Mouse (Mus musculus): Measurements from ENCODE around the gene Sorl1.

Gene Sorl1

DNA sequence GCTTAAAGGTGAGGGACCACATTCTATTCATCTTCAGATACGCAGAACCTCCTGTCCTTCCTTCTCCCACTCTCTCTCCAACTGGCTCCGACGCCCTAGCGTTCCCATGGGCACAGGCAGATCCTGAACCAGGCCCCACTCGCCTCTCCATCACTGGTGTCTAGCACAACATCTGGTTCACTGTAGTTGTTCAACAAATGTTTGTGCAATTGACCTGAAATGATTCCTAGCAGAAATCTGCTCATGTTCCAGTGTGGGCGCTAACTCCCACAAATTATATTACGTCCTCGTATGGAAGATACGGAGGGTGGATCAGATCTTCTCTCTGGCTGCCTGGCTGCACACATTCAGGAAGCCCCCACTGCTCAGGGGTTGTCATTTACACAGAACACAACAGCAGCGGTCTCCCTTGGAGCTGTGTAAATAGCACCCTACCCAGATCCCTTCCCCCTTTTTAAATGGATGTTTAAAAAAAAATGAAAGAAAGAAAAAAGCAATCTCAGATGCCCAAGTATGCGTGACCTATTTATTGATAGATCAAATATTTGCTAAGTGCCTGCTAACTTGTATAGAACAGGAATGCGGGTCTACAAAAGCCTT, 70.4 kb downstream of the Sorl1 start:
- no peak for DNase-seq (ENCODE audit: low read depth)

DNA sequence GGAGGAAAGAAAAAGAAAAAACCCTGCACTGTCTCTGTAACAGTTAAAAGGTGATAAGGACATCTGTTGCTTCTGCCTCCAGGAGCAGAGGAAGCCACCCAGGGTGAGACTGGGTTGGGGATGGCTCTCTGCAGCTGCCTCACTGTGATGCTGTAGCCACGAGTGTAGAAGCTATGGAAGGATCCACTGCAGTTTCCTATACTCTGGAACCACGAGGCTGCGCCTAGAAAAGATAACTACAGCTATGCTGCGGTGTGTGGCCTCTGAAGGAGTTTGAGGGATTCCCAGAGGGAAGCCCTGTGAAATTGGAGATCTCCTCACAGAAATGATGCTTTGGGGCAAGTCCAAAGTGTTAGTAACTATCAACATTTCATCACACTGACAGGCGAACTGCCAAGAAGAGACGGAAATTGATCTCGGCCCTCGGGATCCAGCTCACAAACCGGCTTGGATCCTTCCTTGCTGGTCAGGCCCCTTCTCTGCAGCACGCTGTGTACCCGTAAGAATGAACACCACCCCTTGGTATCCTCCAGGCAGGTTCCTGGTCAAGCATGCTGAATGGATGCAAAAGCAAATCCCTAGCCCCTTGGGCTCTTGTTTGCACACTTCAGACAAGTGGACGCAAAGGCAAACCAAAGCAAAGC, 71.3 kb downstream of the Sorl1 start:
- DNase-seq (ENCODE audit: low read depth), result no peak

- no peak for DNase-seq (ENCODE audit: low read depth)
Observed at GRCm38 (mm10) chr9:42048542-42048941, 75.6 kb downstream of the Sorl1 start.

DNA sequence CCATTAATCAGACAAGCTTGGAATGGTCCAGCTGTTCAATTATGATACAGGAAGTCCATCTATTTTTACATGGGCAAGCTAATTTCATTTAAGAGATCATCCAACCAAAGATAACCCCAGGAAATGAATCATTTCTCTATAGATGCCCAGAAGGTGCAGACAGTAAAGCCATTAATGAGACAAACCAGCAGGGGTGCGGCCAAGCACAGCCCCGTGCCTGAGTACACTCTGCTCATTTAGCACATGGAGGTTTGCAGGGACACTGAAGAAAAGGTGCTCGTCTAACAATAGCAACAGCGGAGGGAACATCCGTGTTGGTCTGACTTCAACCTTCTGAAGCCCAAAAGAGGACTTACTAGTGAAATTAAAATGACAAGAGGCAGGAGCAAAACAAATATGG, 76.3 kb downstream of the Sorl1 start:
- no peak for DNase-seq (ENCODE audit: low read depth)

GRCm38 (mm10) chr9:42046248-42046647, 77.8 kb downstream of the Sorl1 start:
- DNase-seq (ENCODE audit: low read depth), result no peak

DNA sequence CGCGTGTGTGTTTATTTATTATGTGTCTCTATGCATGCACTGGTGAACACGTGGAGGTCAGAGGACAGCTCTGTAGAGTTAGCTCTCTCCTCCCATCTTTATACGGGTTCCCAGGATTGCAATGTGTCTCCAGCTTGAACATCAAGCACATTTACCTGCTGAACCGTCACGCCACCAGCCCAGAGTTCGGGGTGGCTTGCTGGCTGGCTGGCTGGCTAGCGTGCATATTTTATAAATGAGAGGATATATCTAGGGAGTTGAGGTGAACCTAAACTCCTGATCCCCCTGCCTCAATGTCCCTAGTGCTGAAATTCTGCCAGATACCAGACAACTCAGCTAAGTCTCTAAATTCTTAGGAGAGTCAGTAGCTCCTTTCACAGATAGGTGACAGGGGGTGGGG, 79.4 kb downstream of the Sorl1 start:
- DNase-seq (ENCODE audit: low read depth), result no peak

GRCm38 (mm10) chr9:42043934-42044333, 80.2 kb downstream of the Sorl1 start:
- DNase-seq (ENCODE audit: low read depth), result no peak

GRCm38 (mm10) chr9:42039000-42039992, 84.8 kb downstream of the Sorl1 start:
- DNase-seq (ENCODE audit: low read depth), result no peak

- no peak for DNase-seq (ENCODE audit: low read depth)
Observed at GRCm38 (mm10) chr9:42036885-42037284, 87.2 kb downstream of the Sorl1 start.

- peak; percentile 53 for DNase-seq (ENCODE audit: low read depth)
Observed at GRCm38 (mm10) chr9:42035995-42036394, 88.1 kb downstream of the Sorl1 start.

- DNase-seq (ENCODE audit: low read depth), result no peak
Observed at GRCm38 (mm10) chr9:42035213-42035765, 88.8 kb downstream of the Sorl1 start.

DNA sequence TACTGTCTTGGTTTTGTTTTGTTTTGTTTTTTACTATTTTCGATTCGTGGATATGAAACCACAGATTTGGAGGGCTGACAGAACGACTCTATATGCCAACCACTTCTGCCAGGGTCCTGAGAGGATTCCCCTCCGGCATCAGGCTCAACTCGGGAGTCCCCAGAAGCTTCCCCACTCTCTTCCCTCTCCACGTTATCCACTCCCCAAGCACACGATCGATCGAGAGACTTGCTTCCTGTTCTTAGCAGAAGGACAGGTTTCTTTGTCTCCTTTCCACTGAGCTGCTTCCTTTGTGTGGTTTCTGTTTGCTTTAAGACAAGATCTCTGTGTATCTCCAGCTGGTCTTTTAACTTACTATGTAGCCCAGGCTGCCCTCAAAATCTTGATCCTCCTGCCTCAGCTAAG, 90.0 kb downstream of the Sorl1 start:
- peak; percentile 66 for DNase-seq (ENCODE audit: low read depth)

DNA sequence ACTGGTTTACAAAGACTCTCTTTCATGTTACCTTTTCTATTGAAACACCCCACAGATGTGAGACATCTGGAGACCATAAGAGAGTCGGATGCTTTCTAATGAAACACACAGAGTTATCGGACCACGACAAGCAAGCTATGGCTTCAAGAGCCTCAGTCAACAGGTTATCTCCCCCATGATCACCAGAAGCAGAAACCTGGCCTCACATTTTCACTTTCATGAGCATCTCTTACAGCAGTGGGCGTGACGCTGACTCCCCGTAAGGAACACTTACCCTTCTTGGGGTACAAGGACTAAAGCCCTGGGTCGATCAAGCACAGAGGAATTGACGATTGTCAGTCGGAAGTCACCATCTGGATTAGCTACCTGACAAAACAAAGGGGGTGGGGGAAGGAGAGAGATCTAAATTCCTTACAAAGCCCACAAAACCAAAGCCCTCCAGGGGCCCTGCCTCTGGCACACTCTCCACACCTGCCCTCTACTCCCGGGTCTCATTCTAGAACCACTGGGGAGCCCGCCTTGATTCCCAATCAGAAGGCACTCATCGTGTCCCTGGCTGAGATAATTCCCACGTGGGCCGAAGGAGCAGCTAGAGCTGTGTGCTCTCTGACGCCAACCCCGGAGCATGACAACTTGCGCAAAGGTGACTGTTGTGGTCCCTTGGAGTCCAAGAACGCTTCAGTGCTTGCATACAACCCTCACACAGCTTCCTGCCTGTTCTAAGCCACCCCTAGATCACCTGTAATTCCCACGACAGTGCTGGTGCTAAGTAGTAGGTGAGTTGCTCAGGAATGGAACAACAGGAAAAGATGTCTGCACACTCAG, 90.6 kb downstream of the Sorl1 start:
- peak; percentile 61 for DNase-seq (ENCODE audit: low read depth)

DNA sequence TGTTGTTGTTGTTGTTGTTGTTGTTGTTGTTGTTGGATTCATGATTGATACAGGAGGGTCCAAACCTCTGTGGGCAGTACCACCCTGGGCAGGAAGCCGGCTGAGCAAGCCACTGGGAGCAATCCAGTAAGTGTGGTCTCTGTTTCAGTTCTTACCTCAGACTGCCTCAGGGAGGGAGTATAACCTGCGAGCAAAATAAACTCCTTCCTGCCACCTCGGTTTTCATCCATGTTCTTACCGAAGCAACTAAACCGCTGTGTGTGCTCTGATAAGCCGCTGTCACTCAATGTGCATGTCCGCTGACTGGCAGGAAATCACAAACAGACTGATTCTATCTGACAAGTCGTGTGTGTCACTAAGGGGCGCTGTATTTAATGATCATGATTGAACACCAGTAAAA, 91.7 kb downstream of the Sorl1 start:
- DNase-seq (ENCODE audit: low read depth), result peak; percentile 85

DNA sequence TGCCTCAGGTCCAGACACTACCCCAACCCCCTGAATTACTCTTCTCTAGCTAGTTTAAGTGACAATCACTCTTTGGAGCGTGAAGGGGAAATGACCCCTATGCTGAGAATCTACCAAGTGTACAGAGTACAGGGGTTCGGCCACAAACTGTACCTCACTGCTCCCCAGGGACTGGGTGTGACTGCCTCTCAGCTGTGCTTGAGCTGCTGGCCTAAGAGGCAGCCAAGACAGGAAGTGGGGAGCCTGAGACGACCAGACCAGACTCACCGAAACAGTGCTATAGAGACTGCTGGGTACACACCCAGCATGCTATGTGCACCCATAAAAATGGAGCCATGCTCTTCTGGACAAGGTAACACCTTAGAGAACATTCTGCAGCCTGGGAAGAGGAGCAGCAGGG, 95.3 kb downstream of the Sorl1 start:
- DNase-seq (ENCODE audit: low read depth), result no peak

DNA sequence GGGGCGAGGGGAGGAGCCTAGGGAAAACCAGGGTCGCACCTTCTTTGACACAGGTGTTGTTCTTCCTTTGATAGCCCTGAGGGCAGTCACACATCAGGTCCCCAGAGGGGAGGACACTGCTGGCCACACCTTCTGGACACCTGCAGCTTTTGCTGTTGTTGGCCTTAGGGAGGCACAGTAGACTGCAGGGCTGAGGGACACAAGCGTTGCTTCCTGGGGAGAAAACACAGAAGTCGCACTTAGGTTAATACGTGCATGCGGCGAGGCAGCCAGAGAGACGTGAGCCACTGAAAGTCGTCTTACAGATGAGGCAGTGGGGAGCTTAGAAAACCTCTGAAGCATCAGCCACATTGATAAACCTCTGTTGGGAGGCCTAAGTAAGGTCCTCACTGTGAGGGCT, 99.8 kb downstream of the Sorl1 start:
- DNase-seq (ENCODE audit: low read depth), result no peak

DNA sequence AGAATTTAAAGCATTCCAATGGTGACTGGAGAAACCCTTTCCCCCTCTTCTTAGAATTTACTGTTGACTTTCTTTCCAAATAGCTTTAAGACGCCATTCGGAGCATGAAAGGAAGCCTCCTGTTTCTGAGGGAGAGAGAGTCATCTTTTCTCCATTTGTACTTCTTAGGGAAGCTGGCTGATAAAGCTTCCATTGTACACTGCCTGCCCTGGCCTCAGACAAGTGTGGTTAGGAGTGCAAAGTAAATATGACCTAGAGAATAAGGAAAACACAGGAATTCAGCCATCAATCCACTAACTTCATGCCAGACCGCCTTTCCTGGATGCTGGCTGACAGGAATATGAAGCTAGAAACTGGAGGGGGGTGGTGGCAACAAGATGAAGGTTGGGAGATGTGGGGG, 100.7 kb downstream of the Sorl1 start:
- no peak for DNase-seq (ENCODE audit: low read depth)

DNA sequence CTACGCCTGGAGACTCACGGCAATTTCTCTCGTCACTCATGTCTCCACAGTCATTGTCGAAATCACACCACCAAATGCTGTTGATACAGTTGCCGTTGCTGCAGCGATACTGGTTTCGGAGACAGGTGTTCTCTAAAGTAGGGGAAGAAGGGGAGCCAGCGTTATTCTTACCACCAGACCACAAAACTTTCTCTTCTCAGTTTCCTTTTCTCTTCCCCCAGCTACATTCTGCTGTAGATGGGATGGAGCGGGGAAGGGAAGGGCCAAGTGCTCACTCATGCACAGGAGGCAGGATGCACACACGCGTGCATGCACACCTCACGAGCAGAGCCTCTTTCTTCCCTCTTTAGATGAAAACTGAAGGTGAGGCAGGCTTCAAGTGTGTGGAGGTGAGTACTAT, 101.8 kb downstream of the Sorl1 start:
- DNase-seq (ENCODE audit: low read depth), result no peak

DNA sequence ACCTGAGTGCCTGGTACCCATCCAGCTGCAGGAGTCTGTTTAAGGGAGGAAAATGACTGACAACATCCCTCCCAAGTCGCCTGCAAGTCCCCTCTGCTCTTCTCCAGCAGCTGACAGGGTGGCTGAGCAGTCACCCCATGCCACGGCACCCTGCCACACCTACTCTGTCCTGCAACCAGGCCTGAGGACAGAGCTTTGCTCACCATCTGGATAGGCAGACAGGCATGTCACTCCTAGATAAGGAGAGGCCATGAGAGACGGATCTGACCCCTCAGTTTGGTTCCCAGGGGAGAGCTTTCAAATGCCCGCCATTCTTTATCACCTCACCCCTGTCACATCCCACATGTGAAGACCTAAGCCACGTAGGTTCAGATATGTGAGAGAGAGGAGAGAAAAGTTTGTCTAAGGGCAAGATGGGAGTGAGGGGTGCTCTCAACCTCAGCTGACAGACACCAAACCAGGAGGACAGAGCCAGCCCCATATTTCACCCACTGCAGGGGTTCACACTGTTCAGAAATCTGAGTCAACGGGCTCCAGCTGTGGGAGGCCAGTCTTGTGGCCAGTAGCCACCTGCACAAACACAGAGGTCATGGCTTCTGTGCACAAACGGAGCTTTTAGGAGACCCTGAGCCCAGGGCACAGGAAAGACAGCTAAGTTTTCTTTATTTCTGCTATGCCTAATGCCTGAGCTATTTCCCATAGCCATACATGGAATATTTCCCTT, 104.6 kb downstream of the Sorl1 start:
- DNase-seq (ENCODE audit: low read depth), result no peak

- no peak for DNase-seq (ENCODE audit: low read depth)
Observed at GRCm38 (mm10) chr9:42008501-42008900, 115.6 kb downstream of the Sorl1 start.

DNA sequence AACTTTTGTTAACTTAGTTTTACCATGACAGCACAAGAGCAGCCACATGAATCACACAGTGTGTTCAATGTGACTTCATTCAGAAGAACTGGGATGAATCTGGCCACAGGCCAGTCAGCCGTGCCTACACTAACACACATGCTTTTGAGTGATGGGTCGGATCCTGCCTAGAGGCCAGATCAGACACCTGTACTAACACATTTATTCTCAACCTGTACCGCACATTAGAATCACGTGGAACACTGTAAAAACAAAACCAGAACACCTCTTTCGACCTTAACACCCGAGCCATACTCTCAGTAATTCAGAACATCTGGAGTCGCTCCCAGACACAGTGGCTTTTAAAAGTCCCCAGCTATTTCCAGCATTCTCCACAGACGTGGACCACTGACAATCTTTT, 119.0 kb downstream of the Sorl1 start:
- no peak for DNase-seq (ENCODE audit: low read depth)

Data from naive thymus-derived CD4-positive, alpha-beta T cell, adult 2 months (primary cell).